Mouse (Mus musculus): ENCODE data around the gene Psmb6. TPM values are rescaled to one million over a fixed set of nuclear protein-coding genes. Genes with fewer than 3 reads are reported as not detected.

Gene Psmb6
- polyA plus RNA-seq (2012; fragmentation: generic; extraction: Trizol): 658 TPM
- long read RNA-seq, experiment 1, transcript Psmb6-202 (2 exons, 674 nt): minor isoform, 9 of 499 reads
- long read RNA-seq, experiment 1, transcript Psmb6-201 (6 exons, 798 nt): major isoform, 467 of 499 reads
- long read RNA-seq, experiment 1, partial matches to known transcripts: 21 of 499 reads
- long read RNA-seq, experiment 1, other reads (novel, unspliced or antisense): 2 of 499 reads
- long read RNA-seq, experiment 2, transcript Psmb6-201 (6 exons, 798 nt): major isoform, 107 of 114 reads
- long read RNA-seq, experiment 2, partial matches to known transcripts: 0 of 114 reads
- long read RNA-seq, experiment 2, other reads (novel, unspliced or antisense): 6 of 114 reads

DNA sequence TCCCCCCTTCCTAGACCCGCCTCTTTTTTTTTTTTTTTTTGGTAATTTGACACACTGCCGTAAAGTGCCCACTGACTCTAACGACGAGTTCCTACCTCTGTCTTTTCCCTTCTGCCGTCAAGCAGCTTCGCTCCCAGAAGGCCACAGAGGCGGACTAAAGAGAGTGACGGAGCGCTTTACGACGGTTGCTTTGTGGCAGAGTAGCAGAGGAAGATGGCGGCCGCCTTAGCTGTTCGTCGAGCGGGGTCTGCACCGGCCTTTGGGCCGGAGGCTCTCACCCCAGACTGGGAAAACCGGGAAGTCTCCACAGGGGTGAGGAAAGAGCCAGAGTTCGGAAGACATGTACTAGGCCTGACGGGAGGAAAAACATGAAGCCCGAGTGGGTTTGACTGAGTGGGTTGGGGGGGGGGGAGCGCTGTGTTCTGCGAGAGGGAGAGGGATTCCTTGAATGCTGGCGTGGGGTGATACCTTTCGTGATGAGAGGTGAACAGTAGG lies at the start of gene Psmb6:
Psmb6 (plus strand) TSS at position 184 of the 495 bp plus-strand sequence.
- no peaks in the 10 kb centered on the region for H3K27me3 ChIP-seq (ENCODE audit: control insufficient read depth, insufficient read depth, insufficient read length)
- H3ac ChIP-seq (ENCODE audit: control insufficient read depth, insufficient read length, low read depth): peak within 1 kb of the TSS; percentile 70
- TF ChIP-seq FOSL1 (IDR thresholded peaks at IDR 0.05; ENCODE audit: insufficient read depth, low read length, poor library complexity, severe bottlenecking) (no peak), MAX (IDR thresholded peaks at IDR 0.05) (peak; percentile 31)
- H3K79me3 ChIP-seq (ENCODE audit: low read depth): peaks cover 16% of the 10 kb centered on the region
- H3K36me3 ChIP-seq (ENCODE audit: control insufficient read depth, insufficient read depth): peaks cover 35% of the 10 kb centered on the region
- H3K79me2 ChIP-seq (ENCODE audit: control insufficient read depth, insufficient read depth): peaks cover 24% of the 10 kb centered on the region
- peak within 1 kb of the TSS; percentile 97 for H3K4me3 ChIP-seq (ENCODE audit: insufficient read depth, poor library complexity, severe bottlenecking)

DNA sequence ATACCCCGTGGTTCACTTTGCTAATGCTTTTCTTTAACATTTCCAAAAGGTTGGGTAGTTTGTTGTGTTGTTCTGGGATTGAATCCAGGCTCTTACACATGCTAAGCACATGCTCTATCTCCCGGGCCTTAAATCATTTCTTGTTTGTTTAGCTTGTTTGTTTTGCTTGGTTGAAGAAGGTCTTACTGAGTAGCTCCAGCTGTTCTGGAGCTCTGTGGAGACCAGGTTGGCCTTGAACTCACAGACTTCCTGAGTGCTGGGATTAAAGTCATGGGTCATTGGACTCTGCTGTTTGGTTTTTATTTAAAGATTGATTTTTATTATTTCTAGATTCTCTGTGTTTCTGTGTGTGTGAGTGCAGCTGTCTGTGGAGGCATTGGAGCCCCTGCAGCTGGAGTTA lies 39.7 kb upstream of the Psmb6 start:
- Histone ChIP-seq H3K4me3 (ENCODE audit: insufficient read depth, poor library complexity, severe bottlenecking) (no peak overlapping the region), H3K79me3 (ENCODE audit: low read depth) (no peaks in the 10 kb centered on the region), H3ac (ENCODE audit: control insufficient read depth, insufficient read length, low read depth) (no peak overlapping the region), H3K79me2 (ENCODE audit: control insufficient read depth, insufficient read depth) (no peaks in the 10 kb centered on the region), H3K27me3 (ENCODE audit: control insufficient read depth, insufficient read depth, insufficient read length) (no peaks in the 10 kb centered on the region), H3K36me3 (ENCODE audit: control insufficient read depth, insufficient read depth) (no peaks in the 10 kb centered on the region)
- TF ChIP-seq MYOG (IDR thresholded peaks at IDR 0.05; ENCODE audit: control insufficient read depth, extremely low read depth, insufficient read length): no peak
- TF ChIP-seq FOSL1 (IDR thresholded peaks at IDR 0.05; ENCODE audit: insufficient read depth, low read length, poor library complexity, severe bottlenecking): no peak
- no peak for TF ChIP-seq CTCF (IDR thresholded peaks at IDR 0.05; ENCODE audit: control insufficient read depth, insufficient read depth, insufficient read length)
- no peak for TF ChIP-seq CEBPB (IDR thresholded peaks at IDR 0.05; ENCODE audit: low read depth)
- TF ChIP-seq MYOD1 (IDR thresholded peaks at IDR 0.05; ENCODE audit: control insufficient read depth, insufficient read length, low read depth): no peak

DNA sequence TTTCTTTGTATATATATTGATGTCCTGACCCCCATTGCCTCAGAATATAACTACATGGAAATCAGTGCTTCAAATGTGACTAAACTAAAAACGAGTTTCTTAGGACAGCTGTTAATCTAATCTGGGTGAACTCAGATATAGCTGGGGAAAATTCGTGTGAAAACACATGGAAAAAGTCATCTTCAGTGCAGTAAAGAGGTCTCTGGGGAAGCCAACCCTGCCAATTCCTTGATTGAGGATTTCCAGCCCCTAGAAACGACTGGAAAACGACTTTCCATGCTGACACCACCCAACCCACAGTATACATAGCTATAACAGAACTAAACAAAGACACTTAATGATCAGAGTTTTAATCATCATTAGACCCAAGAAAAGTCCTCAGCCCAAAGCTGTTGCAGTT lies 37.4 kb upstream of the Psmb6 start:
- Histone ChIP-seq H3K36me3 (ENCODE audit: control insufficient read depth, insufficient read depth) (no peaks in the 10 kb centered on the region), H3K27me3 (ENCODE audit: control insufficient read depth, insufficient read depth, insufficient read length) (no peaks in the 10 kb centered on the region), H3K79me3 (ENCODE audit: low read depth) (no peaks in the 10 kb centered on the region), H3K79me2 (ENCODE audit: control insufficient read depth, insufficient read depth) (no peaks in the 10 kb centered on the region), H3ac (ENCODE audit: control insufficient read depth, insufficient read length, low read depth) (no peak overlapping the region), H3K4me3 (ENCODE audit: insufficient read depth, poor library complexity, severe bottlenecking) (no peak overlapping the region)
- no peak for TF ChIP-seq MYOG (IDR thresholded peaks at IDR 0.05; ENCODE audit: control insufficient read depth, extremely low read depth, insufficient read length)
- TF ChIP-seq CEBPB (IDR thresholded peaks at IDR 0.05; ENCODE audit: low read depth): no peak
- TF ChIP-seq CTCF (IDR thresholded peaks at IDR 0.05; ENCODE audit: control insufficient read depth, insufficient read depth, insufficient read length): no peak
- TF ChIP-seq USF1 (IDR thresholded peaks at IDR 0.05; ENCODE audit: low read depth): no peak
- TF ChIP-seq MAX (IDR thresholded peaks at IDR 0.05): no peak
- TF ChIP-seq MYOD1 (IDR thresholded peaks at IDR 0.05; ENCODE audit: control insufficient read depth, insufficient read length, low read depth): no peak
- no peak for TF ChIP-seq FOSL1 (IDR thresholded peaks at IDR 0.05; ENCODE audit: insufficient read depth, low read length, poor library complexity, severe bottlenecking)

DNA sequence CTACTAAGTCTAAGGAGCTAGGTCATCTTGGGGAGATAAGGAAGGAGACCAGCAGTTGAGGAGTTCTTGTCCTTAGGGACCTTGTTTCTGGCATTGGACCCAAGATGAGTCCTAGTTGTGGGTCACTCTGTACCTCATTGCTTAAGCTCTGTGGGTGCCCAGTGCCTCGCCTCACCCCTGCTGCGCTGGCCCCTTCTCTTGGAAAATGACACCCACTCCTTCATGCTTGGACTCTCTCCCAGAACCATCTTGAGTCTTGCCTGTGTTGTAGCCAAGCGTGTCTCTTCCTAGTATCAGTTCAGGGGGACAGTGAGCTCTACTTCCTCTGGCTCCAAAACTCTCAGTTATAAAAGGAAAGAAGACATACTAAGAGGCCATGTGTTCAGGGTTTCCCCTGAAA lies 36.0 kb upstream of the Psmb6 start:
- no peak overlapping the region for H3K4me3 ChIP-seq (ENCODE audit: insufficient read depth, poor library complexity, severe bottlenecking)
- H3ac ChIP-seq (ENCODE audit: control insufficient read depth, insufficient read length, low read depth): no peak overlapping the region
- TF ChIP-seq USF1 (IDR thresholded peaks at IDR 0.05; ENCODE audit: low read depth) (no peak), MAX (IDR thresholded peaks at IDR 0.05) (no peak), CEBPB (IDR thresholded peaks at IDR 0.05; ENCODE audit: low read depth) (no peak), MYOD1 (IDR thresholded peaks at IDR 0.05; ENCODE audit: control insufficient read depth, insufficient read length, low read depth) (no peak), FOSL1 (IDR thresholded peaks at IDR 0.05; ENCODE audit: insufficient read depth, low read length, poor library complexity, severe bottlenecking) (no peak), CTCF (IDR thresholded peaks at IDR 0.05; ENCODE audit: control insufficient read depth, insufficient read depth, insufficient read length) (no peak), MYOG (IDR thresholded peaks at IDR 0.05; ENCODE audit: control insufficient read depth, extremely low read depth, insufficient read length) (no peak)
- no peaks in the 10 kb centered on the region for H3K79me3 ChIP-seq (ENCODE audit: low read depth)
- no peaks in the 10 kb centered on the region for H3K27me3 ChIP-seq (ENCODE audit: control insufficient read depth, insufficient read depth, insufficient read length)
- no peaks in the 10 kb centered on the region for H3K36me3 ChIP-seq (ENCODE audit: control insufficient read depth, insufficient read depth)
- H3K79me2 ChIP-seq (ENCODE audit: control insufficient read depth, insufficient read depth): no peaks in the 10 kb centered on the region

DNA sequence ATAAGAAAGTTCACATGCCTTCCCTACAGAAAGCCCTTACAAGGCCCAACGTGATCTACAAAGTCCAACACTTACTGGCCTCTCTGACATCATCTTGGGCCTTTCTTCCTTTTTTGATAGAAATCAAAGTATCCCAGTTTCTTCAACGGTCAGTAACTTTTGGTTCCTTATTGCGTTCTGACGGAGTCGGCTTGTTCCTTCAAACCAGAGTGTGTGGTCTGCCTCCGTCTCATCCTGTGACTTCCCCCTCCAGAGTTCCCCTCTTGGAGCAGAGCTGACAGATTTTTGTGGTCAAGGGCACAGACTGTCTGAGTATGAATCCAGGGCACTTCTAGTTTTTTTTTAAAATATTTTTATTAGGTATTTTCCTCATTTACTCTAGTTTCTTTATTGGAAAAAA lies 35.5 kb upstream of the Psmb6 start:
- H3K79me3 ChIP-seq (ENCODE audit: low read depth): no peaks in the 10 kb centered on the region
- H3K79me2 ChIP-seq (ENCODE audit: control insufficient read depth, insufficient read depth): no peaks in the 10 kb centered on the region
- no peaks in the 10 kb centered on the region for H3K27me3 ChIP-seq (ENCODE audit: control insufficient read depth, insufficient read depth, insufficient read length)
- TF ChIP-seq MYOG (IDR thresholded peaks at IDR 0.05; ENCODE audit: control insufficient read depth, extremely low read depth, insufficient read length) (no peak), MAX (IDR thresholded peaks at IDR 0.05) (no peak), MYOD1 (IDR thresholded peaks at IDR 0.05; ENCODE audit: control insufficient read depth, insufficient read length, low read depth) (no peak)
- no peaks in the 10 kb centered on the region for H3K36me3 ChIP-seq (ENCODE audit: control insufficient read depth, insufficient read depth)
- no peak overlapping the region for H3K4me3 ChIP-seq (ENCODE audit: insufficient read depth, poor library complexity, severe bottlenecking)
- H3ac ChIP-seq (ENCODE audit: control insufficient read depth, insufficient read length, low read depth): no peak overlapping the region

All from C2C12 (cell line).